Mouse (Mus musculus) liver, adult (tissue): ENCODE data around the gene Rab10.

Source experiments
- GATA4 ChIP-seq: IDR thresholded peaks from 2 replicates; pipeline ENCODE4 v1.6.1; 2014; ENCODE audit warnings: mild to moderate bottlenecking, low read length; ENCODE audit not compliant: insufficient replicate concordance

Gene Rab10

DNA sequence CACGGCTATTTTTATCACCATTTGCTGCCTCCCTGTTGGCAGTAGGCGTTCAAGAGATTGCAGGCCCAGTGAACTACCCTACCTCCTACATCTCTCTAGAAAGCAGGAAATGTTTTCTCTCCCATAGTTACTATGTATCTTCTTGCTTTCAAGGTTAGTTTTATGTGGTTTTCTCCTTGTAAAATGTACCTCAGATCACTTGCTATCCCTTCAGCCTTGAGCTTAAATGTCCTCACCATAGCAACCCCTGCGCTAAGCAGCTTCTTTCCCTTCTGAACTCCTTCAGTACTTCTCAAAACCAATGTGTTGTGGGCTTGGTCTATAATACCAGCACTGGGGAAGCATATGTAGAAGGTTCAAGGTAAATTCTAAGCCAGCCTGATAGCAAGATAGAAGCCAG, 3.1 kb upstream of the Rab10 start:
- no peak for TF ChIP-seq GATA4

DNA sequence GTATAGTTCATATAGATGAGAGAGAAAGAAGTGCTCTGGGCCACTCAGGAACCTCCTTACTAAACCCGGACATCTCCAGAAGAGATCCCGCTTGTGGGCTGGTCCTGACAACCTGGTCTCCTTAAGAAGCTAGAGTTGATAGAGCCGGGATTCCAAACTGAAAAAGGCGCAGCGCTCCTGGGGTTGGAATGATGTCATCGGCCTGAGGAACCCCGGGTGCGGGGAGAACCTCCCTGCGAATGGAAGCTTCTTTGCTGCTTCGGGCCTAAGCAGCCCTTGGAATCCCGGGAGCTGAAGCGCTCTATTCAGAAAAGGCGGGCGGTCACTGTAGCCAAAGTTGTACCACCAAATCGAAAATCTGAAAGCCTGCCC, 538 bp upstream of the Rab10 start:
- TF ChIP-seq GATA4, result no peak

DNA sequence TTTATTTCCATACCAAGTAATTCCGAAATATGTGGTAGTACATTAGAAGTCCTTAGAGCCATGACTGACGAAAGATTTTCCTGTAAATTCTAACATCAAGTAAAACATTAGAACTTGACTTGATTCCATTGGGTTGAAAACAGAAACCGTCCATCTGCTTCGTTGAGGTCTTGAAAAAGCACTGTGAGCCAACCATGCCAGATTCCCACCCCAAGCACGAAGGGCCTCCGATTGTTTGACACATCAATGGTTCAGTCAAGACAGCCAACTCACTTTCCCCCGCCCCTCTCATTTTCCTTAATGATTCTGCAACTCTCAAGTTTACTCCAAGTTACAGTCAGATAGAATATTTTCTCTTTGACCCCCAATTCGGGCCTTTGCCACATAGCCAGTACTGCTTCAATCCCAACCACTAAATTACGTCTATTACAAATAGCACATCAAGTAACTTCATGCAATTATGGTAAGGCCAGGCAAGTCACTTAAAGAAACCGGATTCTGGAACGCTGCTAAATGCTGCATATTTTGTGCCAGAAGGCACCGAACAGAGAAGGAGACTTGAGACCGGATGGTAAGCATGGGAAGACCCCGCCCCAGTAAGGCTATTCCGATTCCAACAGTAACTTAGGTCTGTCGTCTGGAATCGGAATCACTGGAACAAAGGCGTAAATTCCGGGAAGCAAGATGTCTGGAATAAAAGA, 1.1 kb downstream of the Rab10 start:
- no peak for TF ChIP-seq GATA4

DNA sequence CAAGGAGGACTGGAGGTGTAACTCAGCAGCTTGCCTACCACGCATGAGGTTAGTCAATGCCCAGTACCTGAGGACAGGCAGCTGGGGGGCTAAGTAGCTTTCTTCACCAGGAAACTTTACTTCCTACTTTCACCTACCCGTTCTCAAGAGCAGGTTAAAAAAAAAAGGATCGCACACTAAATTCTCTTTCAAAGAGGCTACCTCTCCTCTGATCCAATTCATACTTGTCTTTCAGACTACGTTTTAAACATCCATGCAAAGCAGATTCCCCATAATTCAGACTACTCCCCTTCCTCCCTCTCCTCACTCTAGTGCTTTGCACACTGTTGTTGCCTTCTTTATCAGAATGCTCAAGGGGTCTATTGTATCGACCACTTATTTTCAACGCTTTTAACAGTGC, 2.2 kb downstream of the Rab10 start:
- TF ChIP-seq GATA4, result no peak

DNA sequence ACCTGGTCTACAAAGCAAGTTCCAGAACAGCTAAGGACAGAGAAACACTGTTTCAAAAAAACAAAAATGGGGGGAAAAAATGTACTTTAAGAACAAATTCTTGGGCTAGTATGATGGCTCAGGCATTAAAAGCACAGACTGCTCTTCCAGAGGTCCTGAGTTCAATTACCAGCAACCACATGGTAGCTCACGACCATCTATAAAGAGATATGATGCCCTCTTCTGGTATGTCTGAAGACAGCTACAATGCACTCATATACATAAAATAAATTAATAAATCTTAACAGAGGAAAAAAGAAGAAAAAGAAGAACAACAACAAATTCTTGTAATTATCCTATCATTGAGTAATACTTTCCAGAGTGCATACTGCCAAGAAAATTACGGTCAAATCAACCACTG, 4.5 kb downstream of the Rab10 start:
- TF ChIP-seq GATA4, result no peak

DNA sequence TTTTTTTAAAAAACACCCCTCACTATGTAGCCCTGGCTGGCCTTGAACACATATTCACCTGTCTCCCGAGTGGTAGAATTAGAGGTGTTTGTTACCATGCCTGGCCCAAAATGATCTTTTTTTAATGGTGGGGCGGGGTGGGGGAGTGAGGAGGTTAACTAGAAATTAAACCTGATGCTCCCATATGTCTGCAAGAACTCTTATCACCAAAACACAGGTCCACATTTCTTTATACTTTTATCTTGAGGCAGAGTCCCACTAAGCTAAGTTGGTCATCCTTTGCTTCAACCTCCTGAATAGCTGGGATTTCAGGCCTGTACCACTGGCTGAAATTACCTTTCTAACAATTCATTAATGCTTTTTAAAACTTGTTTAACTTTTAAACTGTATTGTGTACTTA, 13.7 kb downstream of the Rab10 start:
- no peak for TF ChIP-seq GATA4

DNA sequence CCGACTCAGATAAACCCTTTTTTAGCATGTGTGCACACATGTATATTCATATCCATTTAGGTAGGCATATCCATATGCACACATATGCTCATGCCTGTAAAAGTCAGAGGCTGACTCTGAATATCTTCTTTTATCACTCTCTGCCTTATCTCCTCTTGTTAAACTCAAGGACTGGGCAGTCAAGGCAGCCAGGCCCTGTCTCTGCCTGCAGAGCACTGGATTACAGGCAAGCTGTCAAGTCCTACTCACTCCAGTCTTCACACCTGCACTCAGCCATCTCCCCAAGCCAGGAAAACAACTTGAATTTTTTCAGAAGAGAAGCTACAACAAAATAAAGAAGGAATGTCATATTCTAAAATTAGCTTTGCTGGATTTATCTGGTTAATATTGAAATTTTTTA, 17.9 kb downstream of the Rab10 start:
- TF ChIP-seq GATA4, result no peak

DNA sequence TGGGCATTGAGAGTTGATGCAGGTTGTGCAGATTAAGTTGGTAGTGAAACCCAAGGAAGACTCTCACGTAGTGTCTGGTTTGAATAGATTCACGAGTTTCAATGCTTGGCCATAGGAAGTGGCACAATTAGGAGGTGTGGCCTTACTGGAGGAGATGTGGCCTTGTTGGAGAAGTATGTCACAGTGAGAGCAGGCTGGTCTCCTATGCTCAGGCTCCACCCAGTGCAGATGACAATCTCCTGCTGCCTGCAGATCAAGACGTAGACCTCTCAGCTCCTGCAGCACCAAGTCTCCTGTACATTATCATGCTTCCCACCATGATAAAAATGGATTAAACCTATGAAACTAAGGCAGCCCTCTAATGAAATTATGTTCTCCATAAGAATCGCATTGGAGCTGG, 18.7 kb downstream of the Rab10 start:
- TF ChIP-seq GATA4, result no peak

DNA sequence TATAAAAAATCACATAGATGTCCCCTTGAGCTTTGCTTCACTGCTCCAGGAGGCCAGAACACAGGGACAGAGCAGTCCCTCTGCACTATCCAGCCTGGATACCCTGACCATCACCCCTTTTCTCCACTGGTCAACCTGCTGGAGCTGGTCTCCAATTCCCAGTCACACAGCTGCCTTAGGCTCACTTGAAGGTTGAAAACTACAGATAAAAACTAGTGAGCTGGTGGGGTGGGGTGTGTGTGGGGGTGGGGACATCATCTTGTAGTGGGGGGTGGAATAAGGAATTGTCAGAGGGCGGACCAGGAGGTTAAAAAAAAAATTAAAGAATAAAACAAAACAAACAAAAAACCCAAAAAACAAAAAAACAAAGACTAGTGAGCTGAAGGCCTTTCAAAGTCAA, 21.3 kb downstream of the Rab10 start:
- no peak for TF ChIP-seq GATA4

DNA sequence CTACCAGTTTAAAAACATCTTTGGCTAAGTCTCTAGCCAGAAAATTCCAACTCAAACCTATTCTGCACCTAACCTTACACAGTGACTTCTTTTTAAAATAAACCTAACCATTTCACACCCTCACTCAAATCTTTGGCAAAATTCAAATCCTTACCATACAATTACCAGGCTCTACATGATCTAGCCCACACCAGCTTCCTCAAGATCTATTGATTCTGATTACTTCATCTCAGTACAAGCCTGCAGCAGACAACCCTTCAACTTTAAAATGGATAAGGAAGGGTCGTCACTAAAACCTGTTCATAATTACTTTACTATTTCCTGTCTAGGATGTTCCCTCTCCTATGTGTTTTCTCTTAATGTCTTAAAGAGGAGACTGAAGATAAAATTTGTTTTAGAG, 23.9 kb downstream of the Rab10 start:
- no peak for TF ChIP-seq GATA4

DNA sequence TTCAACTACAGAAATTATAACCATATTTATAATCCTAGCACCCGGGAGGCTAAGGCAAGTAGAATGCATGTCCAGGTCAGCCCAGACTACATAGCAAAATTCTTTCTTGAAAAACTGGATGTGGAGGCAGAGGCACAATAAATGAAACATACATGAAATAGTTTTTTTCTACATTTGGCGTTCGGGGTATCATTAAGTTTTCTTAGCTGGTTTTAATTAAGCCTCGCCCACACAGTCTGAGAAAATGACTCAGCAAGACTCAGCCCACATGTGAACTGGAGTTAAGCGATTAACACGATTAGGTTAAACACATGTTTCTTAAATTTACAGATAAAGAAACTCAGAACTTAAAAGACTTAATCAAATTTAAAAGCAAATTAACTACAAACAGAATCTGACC, 24.4 kb downstream of the Rab10 start:
- TF ChIP-seq GATA4, result no peak

DNA sequence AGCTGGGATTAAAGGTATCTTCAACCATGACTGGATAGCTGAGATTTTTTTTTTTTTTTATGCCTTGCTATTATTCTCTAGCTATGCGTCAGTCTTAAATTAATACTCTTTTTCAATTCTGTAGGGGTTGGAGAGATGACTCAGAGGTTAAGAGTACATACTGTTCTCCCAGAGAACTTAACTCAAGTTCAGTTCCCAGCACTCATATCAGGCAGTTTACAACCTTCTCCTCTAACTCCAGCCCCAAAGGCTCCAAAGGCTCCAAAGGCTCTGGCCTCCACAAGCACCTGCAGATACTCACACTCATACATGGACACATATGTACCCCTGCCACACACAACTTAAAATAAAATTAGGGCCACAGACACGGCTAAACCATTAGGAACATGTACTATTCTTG, 25.3 kb downstream of the Rab10 start:
- TF ChIP-seq GATA4, result no peak

DNA sequence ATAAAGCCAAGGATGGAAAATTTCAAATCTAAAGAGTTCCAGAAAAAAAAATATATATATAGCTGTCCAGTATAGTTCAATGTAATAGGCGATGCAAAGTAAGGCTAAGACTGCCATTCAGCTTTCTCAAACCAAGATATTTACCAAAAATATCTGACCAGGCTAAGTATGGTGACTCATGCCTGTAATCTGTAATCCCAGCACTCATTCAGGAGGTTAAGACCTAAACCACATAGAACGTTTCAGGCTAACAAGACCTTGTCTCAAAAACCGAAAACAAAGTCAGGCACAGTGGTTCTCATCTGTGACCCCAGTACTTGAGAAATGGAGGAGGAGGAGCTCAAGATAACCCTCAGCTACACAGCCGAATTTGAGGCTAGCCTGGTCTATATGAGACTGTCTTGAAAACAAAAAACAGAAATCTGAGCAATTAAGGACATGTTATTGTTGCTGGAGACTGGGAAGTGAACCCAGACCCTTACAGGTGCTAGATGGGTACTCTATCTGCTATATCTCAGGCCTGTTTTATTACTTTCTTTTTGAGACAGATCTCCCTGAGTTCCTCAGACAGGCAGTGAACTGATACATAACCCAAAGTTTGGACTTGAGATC, 25.8 kb downstream of the Rab10 start:
- TF ChIP-seq GATA4, result no peak

DNA sequence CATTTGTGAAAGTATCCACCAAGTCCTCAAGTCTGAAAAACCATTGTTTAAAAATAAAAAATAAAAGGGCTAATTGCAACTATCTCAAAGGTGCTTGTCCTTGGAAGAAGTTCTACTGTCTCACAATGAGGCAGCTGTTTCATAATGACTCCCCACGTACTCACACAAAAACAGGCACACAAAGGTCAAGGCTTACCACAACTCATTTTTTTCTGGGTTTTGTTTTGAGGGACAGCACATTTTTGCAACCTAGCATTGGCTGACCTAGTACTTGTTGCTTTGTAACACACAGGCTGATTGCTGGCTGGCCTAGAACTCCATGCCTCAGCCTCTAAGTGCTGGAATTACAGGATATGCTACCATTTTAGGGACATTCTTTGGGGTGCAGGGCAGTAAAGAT, 26.8 kb downstream of the Rab10 start:
- no peak for TF ChIP-seq GATA4

DNA sequence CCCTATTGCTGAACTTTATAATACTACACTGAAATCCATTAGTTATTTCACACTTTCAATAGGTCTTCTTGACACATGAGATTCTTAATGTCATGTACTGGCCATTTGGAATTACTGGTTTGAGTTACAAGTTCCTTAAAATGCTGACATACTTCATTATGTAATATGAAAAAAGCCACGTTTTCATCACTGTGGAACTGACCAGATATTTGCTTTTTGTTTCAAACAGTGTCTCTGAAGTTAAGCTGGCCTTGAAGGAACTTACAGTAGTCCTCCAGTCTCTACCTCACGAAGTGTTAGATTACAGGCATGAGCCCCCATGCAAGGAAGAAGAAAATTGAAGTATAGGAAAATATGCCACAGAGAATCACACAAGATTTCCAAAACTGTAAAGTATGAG, 27.2 kb downstream of the Rab10 start:
- no peak for TF ChIP-seq GATA4

DNA sequence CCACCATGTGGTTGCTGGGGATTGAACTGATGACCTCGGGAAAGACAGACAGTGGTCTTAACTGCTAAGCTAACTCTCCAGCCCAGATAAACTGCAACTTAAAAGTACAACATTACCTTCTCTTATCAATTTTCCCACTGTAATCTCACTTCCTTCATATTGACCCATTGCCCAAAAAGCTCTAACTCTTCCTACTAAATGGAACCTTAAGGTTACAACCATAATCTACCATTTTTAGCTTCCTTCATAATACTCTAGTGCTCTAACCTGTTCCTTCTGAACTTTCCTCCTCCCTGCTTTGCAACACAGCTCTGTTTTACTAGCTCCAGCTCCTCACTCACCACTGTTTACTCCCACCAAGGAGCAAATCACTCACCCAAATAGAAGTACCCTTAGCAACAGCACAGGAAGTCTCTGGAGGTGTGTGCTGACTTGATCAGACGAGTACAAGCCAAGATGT, 30.9 kb downstream of the Rab10 start:
- no peak for TF ChIP-seq GATA4

DNA sequence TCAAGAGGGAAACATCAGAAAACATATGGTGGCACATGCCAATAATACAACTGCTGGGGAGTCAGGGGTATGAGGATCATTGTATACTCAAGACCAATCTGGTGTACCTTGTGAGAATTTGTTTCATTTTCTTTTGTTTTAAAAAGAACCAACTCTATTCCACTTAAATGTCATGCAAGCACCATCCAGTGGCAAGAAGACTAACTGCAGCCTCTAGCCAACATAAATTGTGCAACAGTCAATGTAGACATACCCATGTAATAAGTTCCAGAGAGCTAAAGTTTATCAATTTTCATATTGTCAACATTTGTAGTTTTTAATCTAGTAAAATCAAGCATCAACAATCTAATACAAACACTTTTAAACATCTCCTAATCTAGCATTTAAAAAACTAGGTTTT, 39.0 kb downstream of the Rab10 start:
- TF ChIP-seq GATA4, result no peak
